Mouse (Mus musculus) small intestine, adult 2 months (tissue): Measurements from ENCODE around the gene Pink1. TPM values are rescaled to one million over a fixed set of nuclear protein-coding genes. Genes with fewer than 3 reads are reported as not detected.
A peak's percentile ranks its signal among the peaks of the same experiment; 100 is the strongest.

Experiments
- H3K27ac ChIP-seq: fragments of 200-500 bp; 2 replicates; pipeline ENCODE4 v1.5.1; 2012; ENCODE audit warnings: low read depth, low read length, control low read depth, inconsistent platforms; ENCODE audit not compliant: insufficient read depth
- H3K27me3 ChIP-seq: fragments of 200-500 bp; 2 replicates; pipeline ENCODE4 v1.6.1; 2012; ENCODE audit warnings: mild to moderate bottlenecking, moderate library complexity, low read length, inconsistent platforms; ENCODE audit not compliant: control insufficient read depth, insufficient read depth
- H3K36me3 ChIP-seq: fragments of 200-500 bp; 2 replicates; pipeline ENCODE4 v1.6.1; 2012; ENCODE audit warnings: mild to moderate bottlenecking, low read length, control low read depth, inconsistent platforms; ENCODE audit not compliant: control insufficient read depth, insufficient read depth
- H3K4me1 ChIP-seq: fragments of 200-500 bp; 2 replicates; pipeline ENCODE4 v1.6.1; 2012; ENCODE audit warnings: low read length, inconsistent platforms, mixed read lengths; ENCODE audit not compliant: control insufficient read depth, insufficient read depth, insufficient read length
- H3K4me3 ChIP-seq: fragments of 200-500 bp; 2 replicates; pipeline ENCODE4 v1.5.1; 2012; ENCODE audit warnings: low read depth, mild to moderate bottlenecking, control low read depth, inconsistent platforms, low read length, moderate library complexity
- CTCF ChIP-seq: fragments of 200-500 bp; IDR thresholded peaks from 2 replicates; pipeline ENCODE4 v1.5.1; 2012; ENCODE audit warnings: low read depth, mild to moderate bottlenecking, control low read depth, inconsistent platforms, low read length, moderate library complexity, mixed read lengths; ENCODE audit not compliant: insufficient replicate concordance, insufficient read length; ENCODE audit errors: extremely low read depth
- POLR2A ChIP-seq: fragments of 200-500 bp; IDR thresholded peaks from 2 replicates; pipeline ENCODE4 v1.6.1; 2012; ENCODE audit warnings: low read depth, mild to moderate bottlenecking, control low read depth, inconsistent platforms, low read length, moderate library complexity
- WGBS: fragments of 180-500 bp; shearing (Covaris S2); methylation state at CpG from one replicate; pipeline ENCODE4 v1.1.7; 2018; 5-methylcytosine and 5-hydroxymethylcytosine counted together
- polyA plus RNA-seq: library from polyadenylated mRNA; depleted of rRNA; stranded (reverse); fragments of >200 nt; gene quantifications from 2 replicates; pipeline ENCODE4 v1.2.3, GENCODE M21; 2012; rRNA removed

The Pink1 gene
- 54.9 and 134 TPM in 2 replicates for polyA plus RNA-seq

- H3K4me3 ChIP-seq, result peak within 1 kb of the TSS; percentile 86
- no peak; the same call in none of the 2 replicates for TF ChIP-seq POLR2A
- peak; percentile 91 for TF ChIP-seq CTCF
- 2% methylated on average over 41 of the region's 41 CpGs for WGBS
- peak within 1 kb of the TSS; percentile 90 for H3K27ac ChIP-seq
- no peaks in the 10 kb centered on the region for H3K27me3 ChIP-seq
- no peaks in the 10 kb centered on the region for H3K36me3 ChIP-seq
- H3K4me1 ChIP-seq, result peaks cover 4% of the 10 kb centered on the region
Measured at GRCm38 (mm10) chr4:138326077-138326695, at the start of gene Pink1. Gene Pink1, minus strand, starts transcription at chr4:138326307.

DNA sequence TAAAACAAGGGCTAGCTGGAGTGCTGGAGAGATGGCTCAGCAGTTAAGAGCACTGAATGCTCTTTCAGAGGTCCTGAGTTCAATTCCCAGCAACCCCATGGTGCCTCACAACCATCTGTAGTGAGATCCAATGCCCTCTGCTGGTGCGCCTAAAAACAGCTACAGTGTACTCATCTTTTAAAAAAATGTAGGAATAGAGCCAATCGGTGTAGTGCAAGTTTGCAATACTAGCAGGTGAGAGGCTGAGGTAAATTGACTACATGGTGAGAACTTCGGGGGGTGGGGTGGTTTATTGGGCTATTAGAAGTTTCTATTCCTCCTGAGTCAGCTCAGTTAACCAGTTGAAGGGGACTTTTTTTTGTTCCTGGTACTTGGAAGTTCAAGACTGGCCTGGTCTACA, 49.0 kb upstream of the Pink1 start:
- Histone ChIP-seq H3K4me3 (no peak overlapping the region), H3K4me1 (peaks cover 11% of the 10 kb centered on the region; the same call in 1 of the 2 replicates), H3K27ac (no peak overlapping the region), H3K27me3 (no peaks in the 10 kb centered on the region), H3K36me3 (no peaks in the 10 kb centered on the region)
- 64% methylated on average over 3 of the region's 3 CpGs for WGBS
- TF ChIP-seq POLR2A, result no peak
- no peak for TF ChIP-seq CTCF

DNA sequence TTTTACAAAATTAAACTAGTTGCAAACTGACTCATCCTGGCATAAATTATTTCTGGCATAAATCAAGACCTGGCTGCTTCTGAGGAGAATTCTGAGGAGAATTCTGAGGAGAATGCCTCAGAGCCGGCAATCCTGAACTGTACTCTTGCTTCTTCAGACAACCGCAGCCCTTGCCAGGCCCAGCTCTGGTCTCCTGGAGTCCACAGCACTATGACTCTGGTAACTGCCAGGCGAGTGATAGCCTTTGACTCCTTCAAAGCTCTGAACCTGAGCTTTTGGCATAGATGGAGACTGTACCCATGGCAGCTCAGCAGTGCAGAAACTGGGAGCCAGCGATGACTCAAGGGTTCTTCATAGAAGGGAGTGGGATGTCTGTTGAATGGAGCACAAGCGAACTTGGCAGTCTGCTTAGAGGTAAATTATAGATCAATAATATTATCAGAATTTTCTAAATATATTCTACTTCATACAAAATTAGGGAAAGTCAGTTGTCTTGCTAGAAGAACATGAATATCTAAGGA, 44.9 kb upstream of the Pink1 start:
- TF ChIP-seq POLR2A (no peak), CTCF (no peak)
- H3K36me3 ChIP-seq, result no peaks in the 10 kb centered on the region
- peaks cover 6% of the 10 kb centered on the region; the same call in 1 of the 2 replicates for H3K4me1 ChIP-seq
- H3K4me3 ChIP-seq, result no peak overlapping the region
- no peak overlapping the region for H3K27ac ChIP-seq
- 83% methylated on average over 5 of the region's 5 CpGs for WGBS
- no peaks in the 10 kb centered on the region for H3K27me3 ChIP-seq

DNA sequence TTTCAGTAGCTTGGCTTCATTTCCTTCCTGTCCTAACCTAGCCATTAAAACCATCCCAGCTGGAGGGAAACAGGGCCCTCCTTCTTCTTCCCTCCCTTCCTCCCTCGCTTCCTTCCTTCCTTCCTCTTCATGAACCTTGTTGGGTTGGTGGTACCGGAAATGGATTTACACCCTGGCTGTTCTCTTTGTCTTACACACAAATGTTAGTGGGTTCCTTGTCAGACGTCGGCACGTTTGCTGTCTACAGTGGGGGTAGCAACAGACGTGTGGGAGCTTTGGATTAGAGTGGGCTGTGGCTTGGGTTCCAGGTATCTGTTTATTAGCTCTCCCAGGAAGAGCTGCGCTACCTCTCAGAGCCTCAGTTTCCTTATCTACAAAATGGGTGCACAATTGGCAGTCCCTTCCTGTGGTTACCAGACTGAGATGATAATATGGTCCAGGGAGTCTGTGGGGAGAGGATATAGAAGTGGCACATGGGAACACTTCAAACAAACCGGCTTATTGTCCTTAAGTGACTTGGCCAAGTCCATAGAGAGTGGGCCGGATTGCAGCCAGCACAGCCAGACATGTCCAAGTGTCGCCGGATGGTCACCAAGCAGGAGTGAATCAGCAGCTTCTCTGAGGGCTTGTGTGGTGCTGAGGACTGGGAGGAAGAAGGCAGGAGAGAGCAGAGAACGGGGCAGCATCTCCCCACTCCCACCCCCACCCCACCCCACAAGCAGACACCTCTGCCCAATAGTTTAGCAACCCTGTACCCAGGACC, 42.6 kb upstream of the Pink1 start:
- H3K27ac ChIP-seq, result peak overlapping the region; percentile 89
- H3K36me3 ChIP-seq, result no peaks in the 10 kb centered on the region
- H3K27me3 ChIP-seq, result no peaks in the 10 kb centered on the region
- H3K4me1 ChIP-seq, result peaks cover 12% of the 10 kb centered on the region; the same call in 1 of the 2 replicates
- H3K4me3 ChIP-seq, result peak overlapping the region; percentile 81; the same call in 1 of the 2 replicates
- WGBS, result 50% methylated on average over 12 of the region's 12 CpGs
- no peak for TF ChIP-seq POLR2A
- no peak for TF ChIP-seq CTCF

- Histone ChIP-seq H3K27ac (peak within 1 kb of the TSS; percentile 89), H3K4me3 (peak within 1 kb of the TSS; percentile 81), H3K27me3 (no peaks in the 10 kb centered on the region), H3K4me1 (peaks cover 15% of the 10 kb centered on the region; the same call in 1 of the 2 replicates), H3K36me3 (no peaks in the 10 kb centered on the region)
- under 1% methylated on average over 34 of the region's 34 CpGs for whole genome bisulfite sequencing
- TF ChIP-seq POLR2A (peak; percentile 53), CTCF (no peak)
Measured at GRCm38 (mm10) chr4:138367641-138368497, 41.8 kb upstream of the Pink1 start, which contains the start of gene Cda. Gene Cda, minus strand, starts transcription at chr4:138367992.

- WGBS, result 20% methylated on average over 2 of the region's 2 CpGs
- peak overlapping the region; percentile 86 for H3K27ac ChIP-seq
- TF ChIP-seq CTCF (no peak), POLR2A (no peak)
Measured at GRCm38 (mm10) chr4:138366561-138366960, 40.5 kb upstream of the Pink1 start.

More at GRCm38 (mm10) chr4:138366561-138366960, 40.5 kb upstream of the Pink1 start:
- Histone ChIP-seq H3K36me3 (0 out of 2 replicates have a peak, but pooled peaks cover 2% of the 10 kb centered on the region), H3K27me3 (no peaks in the 10 kb centered on the region), H3K4me1 (peaks cover 18% of the 10 kb centered on the region; the same call in 1 of the 2 replicates), H3K4me3 (peak overlapping the region; percentile 81)
